Mouse (Mus musculus) heart, postnatal 0 days (tissue): ENCODE data around the gene Tspan17.

Experiments
- CTCF ChIP-seq: IDR thresholded peaks from 2 replicates; pipeline ENCODE4 v1.5.1; 2016; ENCODE audit warnings: antibody characterized with exemption, control low read depth, low read depth
- EP300 ChIP-seq: IDR thresholded peaks from 2 replicates; pipeline ENCODE4 v1.6.1; 2016; ENCODE audit warnings: antibody characterized with exemption, low read depth

DNA sequence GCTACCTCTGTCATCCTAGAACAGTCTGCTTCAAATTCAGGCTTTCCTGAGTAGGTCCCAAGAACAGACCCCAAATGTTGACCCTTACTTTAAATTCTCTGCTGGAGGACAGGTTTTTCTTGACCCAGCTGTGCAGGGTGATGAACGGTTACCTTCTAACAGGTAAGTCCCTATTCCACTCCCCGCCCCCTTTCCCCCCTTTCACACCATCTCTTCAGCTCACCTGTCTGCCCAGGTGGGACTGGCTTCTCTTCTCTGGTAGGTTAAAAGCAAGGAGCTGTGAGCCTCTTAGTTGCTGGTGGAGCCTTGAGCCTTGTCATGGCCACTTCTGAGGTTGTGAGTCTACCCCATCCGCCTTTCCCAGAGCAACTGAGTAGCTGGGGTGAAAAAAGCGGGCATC, 5.5 kb upstream of the Tspan17 start, which contains the start of gene Eif4e1b:
- no peak for TF ChIP-seq CTCF
- TF ChIP-seq EP300, result no peak
